Mouse (Mus musculus): ENCODE results near the gene Pigp. TPM values are rescaled to one million over a fixed set of nuclear protein-coding genes. Genes with fewer than 3 reads are reported as not detected.
"Not testable (repeated sequence)": the region's sequence is repeated elsewhere in the genome, so short reads cannot be mapped to it uniquely, and the experiment has no call there.

The Pigp gene
- polyA plus RNA-seq, 1 experiment from 2014 or later: 220 TPM

DNA sequence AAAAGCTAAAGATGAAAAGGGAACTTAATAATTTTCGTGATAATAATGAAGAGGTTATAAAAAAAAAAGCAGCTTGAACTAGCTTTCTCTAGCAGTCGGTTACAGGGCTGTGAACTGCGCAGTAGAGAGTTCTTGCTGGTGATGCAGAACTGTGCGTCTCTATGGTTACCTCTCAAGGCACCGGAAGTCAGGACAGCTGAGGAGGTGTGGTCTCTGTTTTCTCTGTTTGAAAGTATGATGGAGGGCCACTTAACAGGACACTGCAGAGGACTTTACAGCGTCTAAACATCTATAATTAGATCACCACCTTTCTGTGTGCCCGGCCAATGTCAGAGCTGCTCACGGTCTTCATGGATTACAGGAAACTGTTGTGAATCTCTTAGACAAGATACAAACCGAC, 17.2 kb downstream of the Pigp start:
- Histone ChIP-seq H3K36me3 (ENCODE audit: insufficient read depth, low read length) (no peaks in the 10 kb centered on the region), H3K9me3 (replicated peaks; ENCODE audit: low read length) (no peaks in the 10 kb centered on the region), H3K27ac (no peak overlapping the region), H3K9ac (ENCODE audit: low read depth, low read length) (no peak overlapping the region), H3K27me3 (ENCODE audit: insufficient read depth, low read length) (no peaks in the 10 kb centered on the region), H3K4me2 (ENCODE audit: low read length) (no peak overlapping the region), H3K4me3 (replicated peaks; ENCODE audit: low read depth, low read length) (no peak overlapping the region), H3K4me1 (replicated peaks; ENCODE audit: insufficient read depth, low read length) (no peaks in the 10 kb centered on the region)
- no peak for TF ChIP-seq CTCF (IDR thresholded peaks at IDR 0.05; ENCODE audit: low read depth)
- 0 out of 2 replicates have a peak, but pooled peaks have one; percentile 46 for ATAC-seq (replicated peaks; ENCODE audit: low FRiP score, low read depth)
- peak; percentile 70 for DNase-seq (ENCODE audit: low spot score)
- 20% methylated on average over 9 of the region's 9 CpGs for WGBS

DNA sequence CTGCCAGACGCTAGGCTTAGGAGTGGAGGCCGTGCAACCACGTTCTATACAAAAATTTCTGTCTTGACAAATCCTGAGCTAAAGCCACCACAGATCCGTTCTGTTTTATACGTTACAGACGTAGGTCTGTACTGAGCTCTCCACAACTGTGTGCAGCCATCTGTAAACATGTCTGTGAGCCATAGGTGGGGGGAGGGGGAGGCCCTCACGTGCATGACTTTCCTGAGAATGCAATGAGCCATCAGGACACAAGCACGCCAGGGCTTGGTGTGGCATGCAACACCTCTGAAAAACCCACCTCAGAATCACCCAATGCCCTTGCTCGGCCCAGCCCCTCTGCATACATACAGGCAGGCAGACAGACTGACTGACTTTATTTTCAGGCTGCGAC, 21.4 kb downstream of the Pigp start:
- Histone ChIP-seq H3K9me3 (replicated peaks; ENCODE audit: low read length) (no peaks in the 10 kb centered on the region), H3K4me2 (ENCODE audit: low read length) (no peak overlapping the region), H3K27me3 (ENCODE audit: insufficient read depth, low read length) (no peaks in the 10 kb centered on the region), H3K36me3 (ENCODE audit: insufficient read depth, low read length) (no peaks in the 10 kb centered on the region), H3K9ac (ENCODE audit: low read depth, low read length) (no peak overlapping the region), H3K27ac (no peak overlapping the region), H3K4me1 (replicated peaks; ENCODE audit: insufficient read depth, low read length) (no peaks in the 10 kb centered on the region), H3K4me3 (replicated peaks; ENCODE audit: low read depth, low read length) (no peak overlapping the region)
- TF ChIP-seq CTCF (IDR thresholded peaks at IDR 0.05; ENCODE audit: low read depth): no peak
- WGBS: 53% methylated on average over 10 of the region's 10 CpGs
- ATAC-seq (replicated peaks; ENCODE audit: low FRiP score, low read depth): no peak
- no peak for DNase-seq (ENCODE audit: low spot score)

- no peak for DNase-seq (ENCODE audit: low spot score)
- Histone ChIP-seq H3K27ac (no peak overlapping the region), H3K4me3 (replicated peaks; ENCODE audit: low read depth, low read length) (no peak overlapping the region), H3K36me3 (ENCODE audit: insufficient read depth, low read length) (no peaks in the 10 kb centered on the region), H3K4me2 (ENCODE audit: low read length) (no peak overlapping the region), H3K9me3 (replicated peaks; ENCODE audit: low read length) (no peaks in the 10 kb centered on the region), H3K9ac (ENCODE audit: low read depth, low read length) (no peak overlapping the region), H3K4me1 (replicated peaks; ENCODE audit: insufficient read depth, low read length) (no peaks in the 10 kb centered on the region), H3K27me3 (ENCODE audit: insufficient read depth, low read length) (no peaks in the 10 kb centered on the region)
- no peak for ATAC-seq (replicated peaks; ENCODE audit: low FRiP score, low read depth)
- TF ChIP-seq CTCF (IDR thresholded peaks at IDR 0.05; ENCODE audit: low read depth): no peak
- 57% methylated on average over 11 of the region's 11 CpGs for WGBS
These were observed 21.9 kb downstream of the Pigp start for GRCm38 (mm10) chr16:94349588-94350286.

GRCm38 (mm10) chr16:94348779-94349178, 22.9 kb downstream of the Pigp start:
- no peaks in the 10 kb centered on the region for H3K4me1 ChIP-seq (replicated peaks; ENCODE audit: insufficient read depth, low read length)
- H3K4me3 ChIP-seq (replicated peaks; ENCODE audit: low read depth, low read length): no peak overlapping the region
- H3K27ac ChIP-seq: no peak overlapping the region
- 92% methylated on average over 2 of the region's 2 CpGs for WGBS
- no peaks in the 10 kb centered on the region for H3K27me3 ChIP-seq (ENCODE audit: insufficient read depth, low read length)
- no peak for DNase-seq (ENCODE audit: low spot score)
- no peaks in the 10 kb centered on the region for H3K9me3 ChIP-seq (replicated peaks; ENCODE audit: low read length)
- H3K4me2 ChIP-seq (ENCODE audit: low read length): no peak overlapping the region
- H3K36me3 ChIP-seq (ENCODE audit: insufficient read depth, low read length): no peaks in the 10 kb centered on the region
- TF ChIP-seq CTCF (IDR thresholded peaks at IDR 0.05; ENCODE audit: low read depth): no peak
- no peak for ATAC-seq (replicated peaks; ENCODE audit: low FRiP score, low read depth)
- H3K9ac ChIP-seq (ENCODE audit: low read depth, low read length): no peak overlapping the region

- Histone ChIP-seq H3K27me3 (ENCODE audit: insufficient read depth, low read length) (no peaks in the 10 kb centered on the region), H3K9me3 (replicated peaks; ENCODE audit: low read length) (no peaks in the 10 kb centered on the region), H3K4me3 (replicated peaks; ENCODE audit: low read depth, low read length) (no peak overlapping the region), H3K27ac (no peak overlapping the region), H3K4me2 (ENCODE audit: low read length) (no peak overlapping the region), H3K4me1 (replicated peaks; ENCODE audit: insufficient read depth, low read length) (no peaks in the 10 kb centered on the region), H3K9ac (ENCODE audit: low read depth, low read length) (no peak overlapping the region), H3K36me3 (ENCODE audit: insufficient read depth, low read length) (no peaks in the 10 kb centered on the region)
- DNase-seq (ENCODE audit: low spot score) (no peak), ATAC-seq (replicated peaks; ENCODE audit: low FRiP score, low read depth) (no peak)
- WGBS: 78% methylated on average over 7 of the region's 7 CpGs
- no peak for TF ChIP-seq CTCF (IDR thresholded peaks at IDR 0.05; ENCODE audit: low read depth)
These were observed 24.4 kb downstream of the Pigp start for GRCm38 (mm10) chr16:94347080-94347731.

DNA sequence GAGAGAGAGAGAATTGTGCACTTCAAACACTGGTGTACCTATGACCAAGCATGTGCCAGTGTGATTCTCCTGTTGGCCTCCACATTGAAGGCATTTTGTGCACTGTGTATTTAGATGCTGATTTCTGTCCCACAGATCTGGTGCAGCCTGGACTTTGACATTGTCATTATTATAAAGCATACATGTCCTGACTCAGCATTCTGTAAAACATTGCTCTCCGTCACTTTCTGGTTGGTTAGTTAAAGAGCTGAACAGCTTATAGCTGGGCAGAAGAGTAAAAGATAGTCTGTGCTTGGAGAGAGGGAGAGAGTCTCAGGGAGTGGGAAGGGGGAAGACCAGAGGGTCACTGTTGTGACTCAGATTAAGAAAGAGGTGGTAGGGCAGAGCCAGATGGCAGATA, 25.9 kb downstream of the Pigp start:
- 73% methylated on average over 1 of the region's 1 CpGs for WGBS
- ATAC-seq (replicated peaks; ENCODE audit: low FRiP score, low read depth): no peak
- no peak for DNase-seq (ENCODE audit: low spot score)
- no peaks in the 10 kb centered on the region for H3K9me3 ChIP-seq (replicated peaks; ENCODE audit: low read length)
- no peak overlapping the region for H3K27ac ChIP-seq
- H3K4me3 ChIP-seq (replicated peaks; ENCODE audit: low read depth, low read length): no peak overlapping the region
- no peak for TF ChIP-seq CTCF (IDR thresholded peaks at IDR 0.05; ENCODE audit: low read depth)
- no peaks in the 10 kb centered on the region for H3K27me3 ChIP-seq (ENCODE audit: insufficient read depth, low read length)
- H3K4me1 ChIP-seq (replicated peaks; ENCODE audit: insufficient read depth, low read length): no peaks in the 10 kb centered on the region
- no peak overlapping the region for H3K4me2 ChIP-seq (ENCODE audit: low read length)
- no peak overlapping the region for H3K9ac ChIP-seq (ENCODE audit: low read depth, low read length)
- H3K36me3 ChIP-seq (ENCODE audit: insufficient read depth, low read length): no peaks in the 10 kb centered on the region

GRCm38 (mm10) chr16:94339164-94340160, 32.2 kb downstream of the Pigp start:
- H3K36me3 ChIP-seq (ENCODE audit: insufficient read depth, low read length); ATAC-seq (replicated peaks; ENCODE audit: low FRiP score, low read depth); H3K9me3 ChIP-seq (replicated peaks; ENCODE audit: low read length); H3K4me1 ChIP-seq (replicated peaks; ENCODE audit: insufficient read depth, low read length); DNase-seq (ENCODE audit: low spot score); H3K4me2 ChIP-seq (ENCODE audit: low read length); H3K4me3 ChIP-seq (replicated peaks; ENCODE audit: low read depth, low read length); H3K9ac ChIP-seq (ENCODE audit: low read depth, low read length); H3K27me3 ChIP-seq (ENCODE audit: insufficient read depth, low read length); H3K27ac ChIP-seq: not testable (repeated sequence)
- 92% methylated on average over 19 of the region's 22 CpGs for WGBS
